Mouse (Mus musculus): ENCODE measurements at regions not wholly inside any gene's neighbourhood (a gene's known extent, or its start where the extent isn't known, plus 50 kb on each side); places are given as distances from the start of the nearest gene placed in this dataset.

GRCm38 (mm10) chr15:36719241-36719640 is 288.3 kb downstream of the Zfp706 start:
- DNase-seq (ENCODE audit: low read depth, low spot score) = no peak

GRCm38 (mm10) chr15:36717835-36718234 is 289.7 kb downstream of the Zfp706 start:
- no peak for DNase-seq (ENCODE audit: low read depth, low spot score)

- DNase-seq (ENCODE audit: low read depth, low spot score) = no peak
These were observed 290.9 kb downstream of the Zfp706 start for GRCm38 (mm10) chr15:36716686-36717038.

GRCm38 (mm10) chr15:36715745-36716685 is 291.6 kb downstream of the Zfp706 start:
- DNase-seq (ENCODE audit: low read depth, low spot score) = peak; percentile 66

- no peak for DNase-seq (ENCODE audit: low read depth, low spot score)
These were observed 292.4 kb downstream of the Zfp706 start for GRCm38 (mm10) chr15:36715159-36715558.

- peak; percentile 65 for DNase-seq (ENCODE audit: low read depth, low spot score)
These were observed 297.8 kb downstream of the Zfp706 start for GRCm38 (mm10) chr15:36709788-36710187.

- DNase-seq (ENCODE audit: low read depth, low spot score) = peak; percentile 85
These were observed 299.1 kb downstream of the Zfp706 start for GRCm38 (mm10) chr15:36708471-36708870.

DNA sequence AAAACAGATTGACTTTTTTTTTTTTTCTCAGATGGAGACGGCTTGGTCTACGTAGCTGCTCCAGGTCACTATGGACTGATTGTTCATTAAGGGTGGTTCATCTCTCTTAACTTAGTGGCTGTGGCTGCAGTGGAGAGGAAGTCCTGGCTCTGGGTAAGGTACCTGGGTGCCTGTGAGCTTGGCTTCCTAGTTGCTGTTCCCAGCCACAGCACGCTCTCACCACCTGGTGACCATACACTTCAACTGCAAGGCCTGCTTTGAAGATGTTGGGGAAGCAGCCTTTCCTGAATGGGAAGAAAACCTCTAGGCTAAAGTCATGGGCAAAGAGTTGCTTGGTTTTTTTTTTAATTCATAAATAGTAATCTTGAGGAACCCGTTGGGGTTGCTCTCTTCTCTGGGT is 301.6 kb downstream of the Zfp706 start:
- DNase-seq (ENCODE audit: low read depth, low spot score) = peak; percentile 81

DNA sequence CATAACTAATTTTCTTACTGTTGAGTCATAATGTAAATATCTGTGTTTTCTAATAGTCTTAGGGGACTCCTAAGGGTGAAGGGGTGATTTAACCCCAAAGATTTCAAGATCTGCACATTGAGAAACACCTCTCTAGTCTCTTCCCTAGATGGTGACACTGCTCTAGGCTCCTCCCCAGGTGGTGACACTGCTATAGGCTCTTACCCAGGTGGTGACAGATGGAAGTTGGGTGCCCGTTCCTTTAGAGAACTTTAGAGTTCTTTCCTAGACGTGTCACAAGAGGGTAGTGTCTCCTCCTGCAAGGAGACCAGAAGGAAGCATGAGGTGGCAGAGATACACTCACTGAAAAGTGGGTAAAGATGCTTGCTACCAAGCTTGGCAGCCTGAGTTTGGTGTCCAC is 302.2 kb downstream of the Zfp706 start:
- no peak for DNase-seq (ENCODE audit: low read depth, low spot score)

- peak; percentile 74 for DNase-seq (ENCODE audit: low read depth, low spot score)
These were observed 305.7 kb downstream of the Zfp706 start for GRCm38 (mm10) chr15:36701846-36702245.

- no peak for DNase-seq (ENCODE audit: low read depth, low spot score)
These were observed 307.4 kb downstream of the Zfp706 start for GRCm38 (mm10) chr15:36700196-36700595.

- DNase-seq (ENCODE audit: low read depth, low spot score) = peak; percentile 71
These were observed 312.1 kb downstream of the Zfp706 start for GRCm38 (mm10) chr15:36695199-36696129.

GRCm38 (mm10) chr15:36691002-36691652 is 316.4 kb downstream of the Zfp706 start:
- no peak for DNase-seq (ENCODE audit: low read depth, low spot score)

GRCm38 (mm10) chr15:36689881-36690280 is 317.7 kb downstream of the Zfp706 start:
- DNase-seq (ENCODE audit: low read depth, low spot score) = no peak

GRCm38 (mm10) chr15:36689301-36689700 is 318.3 kb downstream of the Zfp706 start:
- DNase-seq (ENCODE audit: low read depth, low spot score) = peak; percentile 47

GRCm38 (mm10) chr15:36688051-36688754 is 319.4 kb downstream of the Zfp706 start:
- peak; percentile 46 for DNase-seq (ENCODE audit: low read depth, low spot score)

GRCm38 (mm10) chr15:36684684-36685083 is 322.9 kb downstream of the Zfp706 start:
- DNase-seq (ENCODE audit: low read depth, low spot score) = no peak

DNA sequence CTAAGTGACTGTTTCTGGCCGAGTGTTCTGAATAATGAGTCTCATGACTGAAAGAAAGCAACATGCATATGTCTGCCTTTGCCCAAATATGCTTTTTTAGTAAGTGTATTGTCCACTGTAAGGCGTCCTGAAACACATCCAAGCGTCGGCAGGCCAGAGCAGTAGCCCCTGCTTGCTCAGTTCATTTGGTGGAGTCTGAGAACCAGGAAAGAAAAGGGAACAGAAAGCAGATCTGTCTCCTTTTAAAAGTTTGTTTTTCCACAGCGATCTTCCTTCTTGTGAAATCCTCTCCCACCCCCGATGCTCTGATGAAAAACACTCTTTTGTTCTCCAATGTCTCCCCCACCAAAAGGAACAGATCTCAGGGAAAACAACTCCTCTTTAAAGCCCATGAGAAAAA is 324.7 kb downstream of the Zfp706 start:
- DNase-seq (ENCODE audit: low read depth, low spot score) = no peak

DNA sequence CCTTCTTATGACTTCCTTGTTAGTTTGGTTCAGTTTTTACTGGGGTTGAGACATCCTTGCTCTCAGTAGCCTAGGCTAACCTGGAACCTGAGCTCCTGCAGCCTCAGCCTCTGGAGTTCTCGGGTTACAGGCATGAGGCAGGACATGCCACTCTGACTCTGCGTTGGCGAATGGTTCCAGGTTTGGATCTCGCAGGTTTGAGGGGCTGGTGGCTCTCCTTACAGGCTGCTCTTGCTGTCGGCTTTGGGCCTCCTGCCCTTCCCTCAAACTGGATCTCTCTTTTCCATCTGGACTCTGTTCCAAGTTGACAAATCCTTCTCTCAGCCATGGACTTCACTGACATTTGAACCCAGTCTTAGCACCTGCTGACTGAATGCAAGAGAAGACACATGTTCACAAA is 325.4 kb downstream of the Zfp706 start:
- DNase-seq (ENCODE audit: low read depth, low spot score) = no peak

GRCm38 (mm10) chr15:36680361-36681140 is 327.0 kb downstream of the Zfp706 start:
- no peak for DNase-seq (ENCODE audit: low read depth, low spot score)

Data from ZHBTc4 (cell line).